Mouse (Mus musculus) cerebellum, adult 9-10 months (tissue): ENCODE data around the gene Prdm15.

Source experiments
- DNase-seq: peaks from one replicate; pipeline ENCODE4 v3.0.0; 2022

Prdm15 gene

GRCm38 (mm10) chr16:97851741-97852319 lies at the start of gene Prdm15:
Gene Prdm15 (minus strand): TSS chr16:97851850.
- DNase-seq, result peak; percentile 88

- no peak for DNase-seq
Observed at GRCm38 (mm10) chr16:97897346-97898024, 45.8 kb upstream of the Prdm15 start.

- DNase-seq, result peak; percentile 31
Observed at GRCm38 (mm10) chr16:97887762-97888161, 36.1 kb upstream of the Prdm15 start.

- DNase-seq, result no peak
Observed at GRCm38 (mm10) chr16:97883696-97884095, 32.0 kb upstream of the Prdm15 start.

GRCm38 (mm10) chr16:97882891-97883290 lies 31.2 kb upstream of the Prdm15 start:
- DNase-seq, result no peak

GRCm38 (mm10) chr16:97879134-97879533 lies 27.5 kb upstream of the Prdm15 start:
- DNase-seq, result no peak

- DNase-seq, result no peak
Observed at GRCm38 (mm10) chr16:97877502-97877901, 25.9 kb upstream of the Prdm15 start.

GRCm38 (mm10) chr16:97875101-97875500 lies 23.5 kb upstream of the Prdm15 start:
- no peak for DNase-seq

- DNase-seq, result no peak
Observed at GRCm38 (mm10) chr16:97874376-97874775, 22.7 kb upstream of the Prdm15 start.

- peak; percentile 25 for DNase-seq
Observed at GRCm38 (mm10) chr16:97872657-97873056, 21.0 kb upstream of the Prdm15 start.

- DNase-seq, result no peak
Observed at GRCm38 (mm10) chr16:97869193-97870102, 17.8 kb upstream of the Prdm15 start.

- DNase-seq, result no peak
Observed at GRCm38 (mm10) chr16:97863932-97864467, 12.3 kb upstream of the Prdm15 start.

- DNase-seq, result no peak
Observed at GRCm38 (mm10) chr16:97856050-97856449, 4.4 kb upstream of the Prdm15 start.

GRCm38 (mm10) chr16:97851061-97851740 lies 449 bp downstream of the Prdm15 start:
- DNase-seq, result peak; percentile 86

GRCm38 (mm10) chr16:97850667-97851060 lies 986 bp downstream of the Prdm15 start:
- peak; percentile 56 for DNase-seq

- DNase-seq, result no peak
Observed at GRCm38 (mm10) chr16:97848832-97849231, 2.8 kb downstream of the Prdm15 start.

- no peak for DNase-seq
Observed at GRCm38 (mm10) chr16:97844967-97845937, 6.4 kb downstream of the Prdm15 start.

GRCm38 (mm10) chr16:97832154-97832553 lies 19.5 kb downstream of the Prdm15 start:
- DNase-seq, result no peak

GRCm38 (mm10) chr16:97828207-97828606 lies 23.4 kb downstream of the Prdm15 start:
- DNase-seq, result no peak

- DNase-seq, result no peak
Observed at GRCm38 (mm10) chr16:97823311-97824007, 28.2 kb downstream of the Prdm15 start.

- no peak for DNase-seq
Observed at GRCm38 (mm10) chr16:97819532-97819931, 32.1 kb downstream of the Prdm15 start.
